Comparison of ENCODE assay signal across 12 mouse cellular contexts in genomic region chr3:27351105-27351504, GRCm38 (mm10). TPM values are rescaled to one million over a fixed set of nuclear protein-coding genes. Genes with fewer than 3 reads are reported as not detected.
DNase-seq lines count a peak whose midpoint lies in the region; ATAC-seq and TF ChIP-seq lines count a peak whose summit lies in the region.
"Had no signal": no experiment of that assay in that cellular context is flagged by ENCODE, and none has a peak within 500 bp of the region (broad histone marks: within the 10 kb centered on the region; RNA-seq: fewer than 3 reads in every experiment).

No protein-coding gene starts in this region.

- H3K27ac ChIP-seq in midbrain, embryonic 13.5 days = no peak overlapping the region
- no peak overlapping the region for H3K27ac ChIP-seq in midbrain, embryonic 10.5 days (replicated peaks)
- no peak overlapping the region for H3K27ac ChIP-seq in midbrain, postnatal 0 days (ENCODE audit: low read depth, low read length)

- no peaks in the 10 kb centered on the region for H3K27me3 ChIP-seq in midbrain, embryonic 13.5 days
- no peaks in the 10 kb centered on the region for H3K27me3 ChIP-seq in midbrain, embryonic 10.5 days (ENCODE audit: low read depth, poor library complexity, severe bottlenecking)
- H3K27me3 ChIP-seq in midbrain, postnatal 0 days (ENCODE audit: insufficient read depth, low read length) = no peaks in the 10 kb centered on the region

- 0 out of 2 replicates have a peak, but pooled peaks cover 5% of the 10 kb centered on the region for H3K4me1 ChIP-seq in midbrain, embryonic 13.5 days (replicated peaks)
- no peaks in the 10 kb centered on the region for H3K4me1 ChIP-seq in midbrain, embryonic 10.5 days
- no peaks in the 10 kb centered on the region for H3K4me1 ChIP-seq in midbrain, postnatal 0 days (ENCODE audit: insufficient read depth, low read length)
- H3K4me1 ChIP-seq: megakaryocyte, embryonic 14.5 days had no signal

- H3K4me3 ChIP-seq in midbrain, embryonic 13.5 days (replicated peaks) = no peak overlapping the region
- H3K4me3 ChIP-seq in midbrain, embryonic 10.5 days = no peak overlapping the region
- no peak overlapping the region for H3K4me3 ChIP-seq in midbrain, postnatal 0 days (ENCODE audit: low read depth, low read length)
- H3K4me3 ChIP-seq: megakaryocyte, embryonic 14.5 days had no signal

- peak; percentile 79 for ATAC-seq in midbrain, embryonic 13.5 days
- ATAC-seq in midbrain, postnatal 0 days (ENCODE audit: low FRiP score) = peak; percentile 38; the same call in 1 of the 2 replicates

- 67% methylated on average over 9 of the region's 9 CpGs for WGBS in midbrain, embryonic 13.5 days
- WGBS in midbrain, embryonic 10.5 days = 93% methylated on average over 9 of the region's 9 CpGs
- 44% methylated on average over 9 of the region's 9 CpGs for WGBS in midbrain, postnatal 0 days

- no peak overlapping the region for H3K9ac ChIP-seq in midbrain, embryonic 13.5 days (replicated peaks)
- no peak overlapping the region for H3K9ac ChIP-seq in midbrain, postnatal 0 days (replicated peaks; ENCODE audit: low read length, poor library complexity, severe bottlenecking)

- no peaks in the 10 kb centered on the region for H3K9me3 ChIP-seq in midbrain, embryonic 13.5 days
- H3K9me3 ChIP-seq in midbrain, embryonic 10.5 days (replicated peaks) = no peaks in the 10 kb centered on the region
- no peaks in the 10 kb centered on the region for H3K9me3 ChIP-seq in midbrain, postnatal 0 days (ENCODE audit: low read length)
- H3K9me3 ChIP-seq: megakaryocyte, embryonic 14.5 days had no signal

- no peak overlapping the region for H3K4me2 ChIP-seq in midbrain, embryonic 13.5 days (replicated peaks)
- no peak overlapping the region for H3K4me2 ChIP-seq in midbrain, postnatal 0 days (ENCODE audit: low read depth, low read length, poor library complexity, severe bottlenecking)

- peak; percentile 34 to 62 for DNase-seq in adrenal gland, adult (ENCODE audit: inconsistent age in 2 of 2, low spot score in 1 of 2)
- DNase-seq in adrenal gland, postnatal 25 days = no peak
- DNase-seq in midbrain, embryonic 10.5 days (ENCODE audit: low spot score) = no peak
- DNase-seq in kidney, postnatal 14 days = peak; percentile 88
- peak; percentile 73 for DNase-seq in midbrain, postnatal 0 days (ENCODE audit: low spot score)
- no peak for DNase-seq in gastrocnemius, adult 18-20 months (ENCODE audit: low spot score)
- no peak for DNase-seq in Muller cell, postnatal 12 days (ENCODE audit: inconsistent ontology term)
- DNase-seq: gastrocnemius, postnatal 14 days; layer of hippocampus, adult 9-11 months had no signal

- H3K36me3 ChIP-seq in midbrain, embryonic 13.5 days = no peaks in the 10 kb centered on the region
- no peaks in the 10 kb centered on the region for H3K36me3 ChIP-seq in midbrain, embryonic 10.5 days
- H3K36me3 ChIP-seq in midbrain, postnatal 0 days (ENCODE audit: insufficient read depth, low read length) = no peaks in the 10 kb centered on the region

- TF ChIP-seq CTCF in midbrain, postnatal 0 days (IDR thresholded peaks at IDR 0.05) = no peak

RNA-seq across cellular contexts. Expression of gene Ghsr, which starts 20.0 kb away (rescaled TPM):
- not detected in 2 replicates for total RNA-seq in adrenal gland, postnatal 25 days (2021)
- 0.13 and 0.27 TPM in 2 replicates for polyA plus RNA-seq in midbrain, embryonic 13.5 days (2015; fragmentation: Nextera tagmentation; extraction: Ambion mirVana)
- 0.06 and 0.30 TPM in 2 replicates for polyA plus RNA-seq in midbrain, embryonic 10.5 days (2016; fragmentation: Nextera tagmentation; extraction: Ambion mirVana)
- 2.5 and 2.8 TPM in 2 replicates for total RNA-seq in midbrain, postnatal 0 days (2014; rRNA removed)
- 0.59 and 0.65 TPM in 2 replicates for polyA plus RNA-seq in midbrain, postnatal 0 days (2015; fragmentation: Nextera tagmentation; extraction: Ambion mirVana)
- not detected for total RNA-seq in gastrocnemius, adult 18-20 months (2021)
- total RNA-seq: gastrocnemius, postnatal 14 days had no signal
- polyA plus RNA-seq: small intestine, adult 2 months had no signal

RNA-seq across cellular contexts. Expression of gene Tnfsf10, which starts 34.3 kb away (rescaled TPM):
- 10.8 and 11.3 TPM in 2 replicates for total RNA-seq in adrenal gland, postnatal 25 days (2021)
- polyA plus RNA-seq in midbrain, embryonic 13.5 days (2015; fragmentation: Nextera tagmentation; extraction: Ambion mirVana) = 0.06 and 0.07 TPM in 2 replicates
- not detected in 2 replicates for polyA plus RNA-seq in midbrain, embryonic 10.5 days (2016; fragmentation: Nextera tagmentation; extraction: Ambion mirVana)
- total RNA-seq in midbrain, postnatal 0 days (2014; rRNA removed) = 0.47 and 3.3 TPM in 2 replicates
- 0.27 and 0.33 TPM in 2 replicates for polyA plus RNA-seq in midbrain, postnatal 0 days (2015; fragmentation: Nextera tagmentation; extraction: Ambion mirVana)
- 1 to 10 TPM; 2.6 to 2.8 TPM for total RNA-seq in gastrocnemius, adult 18-20 months (2021)

Comparison
In these comparisons a context has a peak if more than half of its experiments do, and no peak if none do; other contexts are left out.
1. DNase-seq: peak in adrenal gland, adult (2 of 2), kidney, postnatal 14 days (single experiment) and midbrain, postnatal 0 days (single experiment); none in adrenal gland, postnatal 25 days (single experiment), midbrain, embryonic 10.5 days (single experiment), gastrocnemius, adult 18-20 months (single experiment) and Muller cell, postnatal 12 days (single experiment).